Mouse (Mus musculus) midbrain, embryonic 12.5 days (tissue): Measurements from ENCODE around the gene Kif6. TPM values are rescaled to one million over a fixed set of nuclear protein-coding genes. Genes with fewer than 3 reads are reported as not detected.

Experiments used
- ATAC-seq: fragments of 200-750 bp; cut with Nextera tagmentation; 2 replicates; pipeline ENCODE4 v1.8.0; 2017; ENCODE audit warnings: low read depth, moderate TSS enrichment, moderate library complexity; ENCODE audit not compliant: low FRiP score
- H3K27ac ChIP-seq: fragments of 300-500 bp; sonication (generic); replicated peaks from 2 replicates; pipeline ENCODE4 v1.5.1; 2016; ENCODE audit warnings: mild to moderate bottlenecking
- H3K27me3 ChIP-seq: fragments of 300-500 bp; sonication (generic); 2 replicates; pipeline ENCODE4 v1.6.1; 2016; ENCODE audit warnings: mild to moderate bottlenecking
- H3K36me3 ChIP-seq: fragments of 300-500 bp; sonication (generic); 2 replicates; pipeline ENCODE4 v1.6.1; 2016
- H3K4me1 ChIP-seq: fragments of 300-500 bp; sonication (generic); 2 replicates; pipeline ENCODE4 v1.6.1; 2016
- H3K4me2 ChIP-seq: fragments of 300-500 bp; sonication (generic); replicated peaks from 2 replicates; pipeline ENCODE4 v1.6.1; 2016; ENCODE audit warnings: mild to moderate bottlenecking, moderate library complexity
- H3K4me3 ChIP-seq: fragments of 300-500 bp; sonication (generic); 2 replicates; pipeline ENCODE4 v1.5.1; 2016; ENCODE audit warnings: mild to moderate bottlenecking
- H3K9ac ChIP-seq: fragments of 300-500 bp; sonication (generic); replicated peaks from 2 replicates; pipeline ENCODE4 v1.6.1; 2016; ENCODE audit warnings: mild to moderate bottlenecking, moderate library complexity
- H3K9me3 ChIP-seq: fragments of 300-500 bp; sonication (generic); 2 replicates; pipeline ENCODE4 v1.6.1; 2016; ENCODE audit warnings: mild to moderate bottlenecking
- WGBS: fragments of 180-500 bp; shearing (Covaris S2); methylation state at CpG from one replicate; pipeline ENCODE4 v1.1.7; 2016; 5-methylcytosine and 5-hydroxymethylcytosine counted together
- polyA plus RNA-seq: library from polyadenylated mRNA; unstranded; fragments of >200 nt; fragmentation: Nextera tagmentation; extraction: Ambion mirVana; gene quantifications from 2 replicates; pipeline ENCODE4 v1.2.1, GENCODE M21; 2016

Gene Kif6
- polyA plus RNA-seq = 2.1 and 3.0 TPM in 2 replicates

GRCm38 (mm10) chr17:49614577-49615235 lies at the start of gene Kif6:
TSS of gene Kif6 (plus strand) at chr17:49615136.
- Histone ChIP-seq H3K27ac (no peak within 1 kb of the TSS), H3K27me3 (peaks cover 7% of the 10 kb centered on the region; the same call in 1 of the 2 replicates), H3K4me2 (peak within 1 kb of the TSS; percentile 89), H3K4me1 (0 out of 2 replicates have a peak, but pooled peaks cover 4% of the 10 kb centered on the region), H3K36me3 (no peaks in the 10 kb centered on the region), H3K9ac (peak within 1 kb of the TSS; percentile 63), H3K4me3 (peak within 1 kb of the TSS; percentile 63), H3K9me3 (no peaks in the 10 kb centered on the region)
- WGBS = 2% methylated on average over 27 of the region's 27 CpGs
- peak; percentile 98 for ATAC-seq

GRCm38 (mm10) chr17:49568717-49569116 lies 46.2 kb upstream of the Kif6 start:
- 81% methylated on average over 8 of the region's 8 CpGs for WGBS
- Histone ChIP-seq H3K4me3 (no peak overlapping the region), H3K36me3 (no peaks in the 10 kb centered on the region), H3K27ac (no peak overlapping the region), H3K4me1 (peaks cover 2% of the 10 kb centered on the region), H3K9me3 (no peaks in the 10 kb centered on the region), H3K4me2 (no peak overlapping the region), H3K27me3 (peaks cover 19% of the 10 kb centered on the region; the same call in 1 of the 2 replicates), H3K9ac (no peak overlapping the region)
- no peak for ATAC-seq

GRCm38 (mm10) chr17:49577321-49577720 lies 37.6 kb upstream of the Kif6 start:
- no peak overlapping the region for H3K4me3 ChIP-seq
- H3K9me3 ChIP-seq = no peaks in the 10 kb centered on the region
- H3K4me1 ChIP-seq = no peaks in the 10 kb centered on the region
- no peak overlapping the region for H3K9ac ChIP-seq
- ATAC-seq = no peak
- 92% methylated on average over 3 of the region's 3 CpGs for WGBS
- H3K4me2 ChIP-seq = no peak overlapping the region
- H3K36me3 ChIP-seq = no peaks in the 10 kb centered on the region
- no peak overlapping the region for H3K27ac ChIP-seq
- H3K27me3 ChIP-seq = no peaks in the 10 kb centered on the region

GRCm38 (mm10) chr17:49582471-49582870 lies 32.5 kb upstream of the Kif6 start:
- ATAC-seq = no peak
- H3K9me3 ChIP-seq = no peaks in the 10 kb centered on the region
- H3K27ac ChIP-seq = no peak overlapping the region
- no peaks in the 10 kb centered on the region for H3K4me1 ChIP-seq
- no peak overlapping the region for H3K9ac ChIP-seq
- H3K36me3 ChIP-seq = no peaks in the 10 kb centered on the region
- no peaks in the 10 kb centered on the region for H3K27me3 ChIP-seq
- H3K4me2 ChIP-seq = no peak overlapping the region
- no peak overlapping the region for H3K4me3 ChIP-seq
- 75% methylated on average over 11 of the region's 11 CpGs for WGBS

- Histone ChIP-seq H3K4me2 (no peak overlapping the region), H3K36me3 (no peaks in the 10 kb centered on the region), H3K4me3 (no peak overlapping the region), H3K4me1 (peaks cover 6% of the 10 kb centered on the region; the same call in 1 of the 2 replicates), H3K9me3 (no peaks in the 10 kb centered on the region), H3K27me3 (no peaks in the 10 kb centered on the region), H3K27ac (no peak overlapping the region), H3K9ac (no peak overlapping the region)
- no peak for ATAC-seq
- 57% methylated on average over 8 of the region's 8 CpGs for WGBS
Observed at GRCm38 (mm10) chr17:49590051-49590450, 24.9 kb upstream of the Kif6 start.

GRCm38 (mm10) chr17:49605397-49605796 lies 9.5 kb upstream of the Kif6 start:
- no peak overlapping the region for H3K4me2 ChIP-seq
- H3K27ac ChIP-seq = no peak overlapping the region
- no peaks in the 10 kb centered on the region; the same call in 1 of the 2 replicates for H3K9me3 ChIP-seq
- H3K9ac ChIP-seq = no peak overlapping the region
- WGBS = 79% methylated on average over 4 of the region's 4 CpGs
- H3K27me3 ChIP-seq = peaks cover 17% of the 10 kb centered on the region; the same call in 1 of the 2 replicates
- H3K4me3 ChIP-seq = no peak overlapping the region
- H3K36me3 ChIP-seq = no peaks in the 10 kb centered on the region
- no peak for ATAC-seq
- peaks cover 13% of the 10 kb centered on the region for H3K4me1 ChIP-seq

GRCm38 (mm10) chr17:49607351-49608027 lies 7.4 kb upstream of the Kif6 start:
- Histone ChIP-seq H3K9ac (no peak overlapping the region), H3K4me1 (peaks cover 13% of the 10 kb centered on the region), H3K9me3 (no peaks in the 10 kb centered on the region), H3K4me3 (no peak overlapping the region), H3K27ac (no peak overlapping the region), H3K36me3 (no peaks in the 10 kb centered on the region), H3K4me2 (no peak overlapping the region), H3K27me3 (peaks cover 18% of the 10 kb centered on the region; the same call in 1 of the 2 replicates)
- ATAC-seq = 0 out of 2 replicates have a peak, but pooled peaks have one; percentile 52
- WGBS = 22% methylated on average over 7 of the region's 7 CpGs

GRCm38 (mm10) chr17:49610296-49610695 lies 4.6 kb upstream of the Kif6 start:
- H3K27me3 ChIP-seq = peaks cover 21% of the 10 kb centered on the region; the same call in 1 of the 2 replicates
- WGBS = 69% methylated on average over 8 of the region's 8 CpGs

GRCm38 (mm10) chr17:49615241-49615651 lies 310 bp downstream of the Kif6 start:
- Histone ChIP-seq H3K9ac (peak overlapping the region; percentile 63), H3K4me3 (peak overlapping the region; percentile 63), H3K4me1 (0 out of 2 replicates have a peak, but pooled peaks cover 4% of the 10 kb centered on the region), H3K4me2 (peak overlapping the region; percentile 89), H3K36me3 (no peaks in the 10 kb centered on the region), H3K9me3 (no peaks in the 10 kb centered on the region), H3K27ac (no peak overlapping the region), H3K27me3 (peaks cover 5% of the 10 kb centered on the region; the same call in 1 of the 2 replicates)
- under 1% methylated on average over 26 of the region's 26 CpGs for WGBS
- ATAC-seq = peak; percentile 88

More at GRCm38 (mm10) chr17:49610296-49610695, 4.6 kb upstream of the Kif6 start:
- no peak overlapping the region for H3K9ac ChIP-seq
- H3K4me1 ChIP-seq = peaks cover 17% of the 10 kb centered on the region
- H3K27ac ChIP-seq = no peak overlapping the region
- no peak overlapping the region for H3K4me2 ChIP-seq
- no peak for ATAC-seq
- H3K4me3 ChIP-seq = no peak overlapping the region
- no peaks in the 10 kb centered on the region for H3K9me3 ChIP-seq
- H3K36me3 ChIP-seq = no peaks in the 10 kb centered on the region

- ATAC-seq = no peak
- no peaks in the 10 kb centered on the region for H3K27me3 ChIP-seq
- no peak overlapping the region for H3K4me3 ChIP-seq
- H3K4me2 ChIP-seq = no peak overlapping the region
- H3K9ac ChIP-seq = no peak overlapping the region
- no peaks in the 10 kb centered on the region for H3K4me1 ChIP-seq
- WGBS = 77% methylated on average over 9 of the region's 9 CpGs
- no peaks in the 10 kb centered on the region for H3K36me3 ChIP-seq
- H3K27ac ChIP-seq = no peak overlapping the region
- H3K9me3 ChIP-seq = no peaks in the 10 kb centered on the region
Observed at GRCm38 (mm10) chr17:49624572-49624971, 9.6 kb downstream of the Kif6 start.

GRCm38 (mm10) chr17:49627011-49627794 lies 12.3 kb downstream of the Kif6 start:
- no peaks in the 10 kb centered on the region for H3K4me1 ChIP-seq
- H3K36me3 ChIP-seq = no peaks in the 10 kb centered on the region
- H3K9ac ChIP-seq = no peak overlapping the region
- no peak overlapping the region for H3K27ac ChIP-seq
- 86% methylated on average over 13 of the region's 13 CpGs for WGBS
- 0 out of 2 replicates have a peak, but pooled peaks have one; percentile 47 for ATAC-seq
- no peaks in the 10 kb centered on the region for H3K27me3 ChIP-seq
- no peak overlapping the region for H3K4me3 ChIP-seq
- no peak overlapping the region for H3K4me2 ChIP-seq
- no peaks in the 10 kb centered on the region for H3K9me3 ChIP-seq
